Comparison of ENCODE assay signal across 16 mouse cellular contexts in genomic region chr2:4629470-4629869, GRCm38 (mm10).
"Had no signal": no experiment of that assay in that cellular context is flagged by ENCODE, and none has a peak within 500 bp of the region (broad histone marks: within the 10 kb centered on the region; RNA-seq: fewer than 3 reads in every experiment).

No protein-coding gene starts in this region.

- H3K27me3 ChIP-seq: limb, embryonic 13.5 days; midbrain, embryonic 12.5 days; neural tube, embryonic 13.5 days; stomach, embryonic 15.5 days had no signal

- ATAC-seq: midbrain, embryonic 16.5 days had no signal

- H3K9me3 ChIP-seq: limb, embryonic 13.5 days; midbrain, embryonic 12.5 days; neural tube, embryonic 13.5 days; stomach, embryonic 15.5 days had no signal

- H3K4me3 ChIP-seq: layer of hippocampus, adult 2 months; limb, embryonic 13.5 days; midbrain, embryonic 12.5 days; neural tube, embryonic 13.5 days; stomach, embryonic 15.5 days had no signal

- H3K9ac ChIP-seq: limb, embryonic 13.5 days; midbrain, embryonic 12.5 days; neural tube, embryonic 13.5 days; stomach, embryonic 15.5 days had no signal

- H3K27ac ChIP-seq: layer of hippocampus, adult 2 months; limb, embryonic 13.5 days; midbrain, embryonic 12.5 days; neural tube, embryonic 13.5 days; stomach, embryonic 15.5 days had no signal

- H3K4me1 ChIP-seq: limb, embryonic 13.5 days; midbrain, embryonic 12.5 days; neural tube, embryonic 13.5 days; stomach, embryonic 15.5 days had no signal

- DNase-seq: kidney, adult 18-20 months; kidney, postnatal 10 days; kidney, postnatal 4 days; left cerebral cortex, postnatal 4 days; lung, adult 18-20 months; lung, postnatal 4 days; right cerebral cortex, postnatal 14 days; thymus, adult 2 months; thymus, postnatal 25 days had no signal

- H3K4me2 ChIP-seq: limb, embryonic 13.5 days; liver, embryonic 11.5 days; midbrain, embryonic 12.5 days; neural tube, embryonic 13.5 days; stomach, embryonic 15.5 days had no signal
